Mouse (Mus musculus): Measurements from ENCODE around the gene Fer.

- TF ChIP-seq CTCF (IDR thresholded peaks at IDR 0.05; ENCODE audit: insufficient read depth, low read depth, low read length) (no peak), POLR2A (IDR thresholded peaks at IDR 0.05; ENCODE audit: insufficient read depth, low read depth, low read length) (no peak)
Observed at GRCm38 (mm10) chr17:63836223-63836622, 26.6 kb upstream of the Fer start.
